Mouse (Mus musculus) embryonic fibroblast, embryonic 13.5 days (primary cell): Measurements from ENCODE around the gene Fbxl18. TPM values are rescaled to one million over a fixed set of nuclear protein-coding genes. Genes with fewer than 3 reads are reported as not detected.
"Not testable (repeated sequence)": the region's sequence is repeated elsewhere in the genome, so short reads cannot be mapped to it uniquely, and the experiment has no call there.

Experiments
- H3K27ac ChIP-seq: 2 replicates; pipeline ENCODE4 v1.5.1; 2012; ENCODE audit warnings: low read length, control low read depth, inconsistent platforms; ENCODE audit not compliant: insufficient read depth
- H3K4me1 ChIP-seq: 2 replicates; pipeline ENCODE4 v1.6.1; 2011; ENCODE audit warnings: low read length; ENCODE audit not compliant: control insufficient read depth, insufficient read depth
- H3K4me3 ChIP-seq: 2 replicates; pipeline ENCODE4 v1.5.1; 2011; ENCODE audit warnings: mild to moderate bottlenecking, control low read depth, low read length; ENCODE audit not compliant: insufficient read depth
- CTCF ChIP-seq: IDR thresholded peaks from 2 replicates; pipeline ENCODE4 v1.5.1; 2011; ENCODE audit warnings: mild to moderate bottlenecking, control low read depth, low read length, moderate library complexity, borderline replicate concordance; ENCODE audit not compliant: insufficient read depth
- POLR2A ChIP-seq: IDR thresholded peaks from 2 replicates; pipeline ENCODE4 v1.6.1; 2011; ENCODE audit warnings: low read depth, mild to moderate bottlenecking, control low read depth, low read length, moderate library complexity
- polyA plus RNA-seq: library from polyadenylated mRNA; stranded (reverse); fragments of >200 nt; gene quantifications from 2 replicates; pipeline ENCODE4 v1.2.4, GENCODE M21; 2011; ENCODE audit warnings: low read depth; ENCODE audit not compliant: missing spikeins, insufficient read length

Gene Fbxl18
- polyA plus RNA-seq, 1 experiment: 8.7 TPM

DNA sequence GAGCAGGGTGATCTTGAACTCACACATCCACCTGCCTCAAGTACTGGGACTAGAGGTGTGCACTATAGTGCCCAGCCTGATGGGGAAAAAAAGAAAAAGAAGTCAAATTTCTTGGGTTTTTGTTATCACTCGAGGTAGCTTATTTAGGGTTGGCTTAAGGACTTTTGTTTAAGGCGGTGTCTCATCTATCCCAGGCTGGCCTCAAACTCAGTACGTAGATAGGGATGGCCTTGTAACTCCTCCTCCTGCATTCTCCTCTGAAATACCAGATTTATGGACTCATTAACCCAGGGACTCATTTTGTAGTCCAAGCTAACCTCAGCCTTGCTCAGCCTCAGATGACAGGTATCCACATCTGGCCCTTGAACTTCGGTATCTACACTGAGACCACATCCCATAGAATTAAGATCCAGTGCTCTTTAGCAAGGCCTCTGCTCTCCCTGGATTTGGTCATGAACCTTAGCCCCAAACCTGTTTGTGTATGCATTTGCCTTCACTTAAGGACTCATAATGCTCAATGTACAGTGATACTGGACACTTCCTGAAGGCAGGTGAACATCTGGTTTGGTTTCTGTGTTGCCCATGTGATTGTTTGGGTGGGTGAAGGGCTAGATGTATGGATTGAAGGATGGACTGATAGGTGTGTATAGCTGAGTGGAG is 6.8 kb upstream of the Fbxl18 start:
- TF ChIP-seq POLR2A (peak; percentile 80), CTCF (no peak)
- Histone ChIP-seq H3K27ac (peak overlapping the region; percentile 2; the same call in 1 of the 2 replicates), H3K4me1 (no peaks in the 10 kb centered on the region), H3K4me3 (peak overlapping the region; percentile 86)

DNA sequence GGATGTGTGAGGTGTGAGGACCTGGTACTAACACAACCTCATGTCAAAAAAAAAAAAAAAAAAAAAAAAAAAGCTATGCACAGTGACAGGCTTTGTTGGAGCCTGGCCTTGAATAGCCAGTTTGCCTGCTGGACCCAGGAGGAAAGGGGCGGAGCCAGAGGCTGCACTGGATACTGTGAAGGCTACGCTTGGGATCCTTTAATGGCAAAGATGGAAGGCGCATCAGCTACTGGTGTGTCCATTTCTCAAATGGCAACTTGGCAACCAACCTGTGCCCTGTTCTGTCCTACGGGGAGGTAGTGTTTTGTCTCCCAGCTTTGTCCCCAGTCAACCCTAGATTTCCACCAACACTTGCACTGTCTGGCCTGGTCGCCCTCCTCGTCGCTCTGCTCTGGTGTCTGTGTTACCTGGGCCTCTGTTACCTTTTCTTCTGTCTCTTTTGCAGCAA is 6.2 kb upstream of the Fbxl18 start:
- TF ChIP-seq POLR2A (peak; percentile 76; the same call in 1 of the 2 replicates), CTCF (no peak)
- Histone ChIP-seq H3K27ac (no peak overlapping the region), H3K4me3 (no peak overlapping the region)

DNA sequence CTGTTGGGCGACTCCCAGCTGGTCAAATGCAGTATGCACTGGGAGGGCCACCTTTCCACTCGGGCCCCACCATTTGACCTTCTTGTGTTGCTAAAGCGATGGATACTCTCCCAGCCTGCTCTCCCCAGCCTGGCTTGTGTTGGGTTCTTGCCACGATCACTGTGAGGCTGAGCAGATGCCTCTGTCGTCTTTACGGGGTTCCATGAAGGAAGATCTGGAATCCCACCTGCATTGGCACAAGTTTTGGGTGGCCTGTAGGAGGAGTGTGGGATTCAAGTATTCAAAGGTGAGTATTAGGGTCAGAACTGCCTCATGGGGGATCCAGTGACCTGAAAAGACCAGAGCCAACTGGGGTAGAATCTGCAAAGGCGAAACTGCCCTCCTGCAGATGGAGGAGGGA is 5.4 kb upstream of the Fbxl18 start:
- Histone ChIP-seq H3K27ac (no peak overlapping the region), H3K4me3 (no peak overlapping the region), H3K4me1 (no peaks in the 10 kb centered on the region)
- no peak for TF ChIP-seq CTCF
- TF ChIP-seq POLR2A: peak; percentile 54; the same call in 1 of the 2 replicates

More for the DNA sequence above, 6.2 kb upstream of the Fbxl18 start:
- no peaks in the 10 kb centered on the region for H3K4me1 ChIP-seq

DNA sequence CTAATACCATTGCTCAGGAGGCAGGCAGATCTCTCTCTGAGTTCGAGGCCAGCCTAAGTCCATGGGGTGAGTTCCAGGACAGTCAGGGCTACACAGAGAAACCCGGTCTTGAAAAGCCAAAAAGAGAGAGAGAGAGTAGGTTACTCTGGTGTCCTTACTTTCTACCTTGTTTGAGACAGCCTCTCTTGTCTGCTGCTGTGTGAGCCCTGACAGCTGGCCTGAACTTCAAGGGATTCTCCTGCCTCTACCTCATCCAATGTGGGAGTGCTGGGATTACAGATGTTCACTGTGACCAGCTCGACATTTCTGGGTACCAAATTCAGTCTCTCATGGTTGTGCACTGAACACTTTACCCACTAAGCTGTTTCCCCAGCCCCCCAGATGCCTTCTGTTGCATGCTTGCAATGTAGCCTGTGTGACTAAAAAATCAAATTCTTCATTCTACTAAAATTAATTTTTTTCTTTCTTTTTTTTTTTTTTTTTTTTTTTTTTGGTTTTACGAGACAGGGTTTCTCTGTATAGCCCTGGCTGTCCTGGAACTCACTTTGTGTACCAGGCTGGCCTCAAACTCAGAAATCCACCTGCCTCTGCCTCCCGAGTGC is 4.8 kb upstream of the Fbxl18 start:
- Histone ChIP-seq H3K27ac (no peak overlapping the region), H3K4me1 (no peaks in the 10 kb centered on the region), H3K4me3 (no peak overlapping the region)
- no peak for TF ChIP-seq CTCF
- TF ChIP-seq POLR2A: no peak

DNA sequence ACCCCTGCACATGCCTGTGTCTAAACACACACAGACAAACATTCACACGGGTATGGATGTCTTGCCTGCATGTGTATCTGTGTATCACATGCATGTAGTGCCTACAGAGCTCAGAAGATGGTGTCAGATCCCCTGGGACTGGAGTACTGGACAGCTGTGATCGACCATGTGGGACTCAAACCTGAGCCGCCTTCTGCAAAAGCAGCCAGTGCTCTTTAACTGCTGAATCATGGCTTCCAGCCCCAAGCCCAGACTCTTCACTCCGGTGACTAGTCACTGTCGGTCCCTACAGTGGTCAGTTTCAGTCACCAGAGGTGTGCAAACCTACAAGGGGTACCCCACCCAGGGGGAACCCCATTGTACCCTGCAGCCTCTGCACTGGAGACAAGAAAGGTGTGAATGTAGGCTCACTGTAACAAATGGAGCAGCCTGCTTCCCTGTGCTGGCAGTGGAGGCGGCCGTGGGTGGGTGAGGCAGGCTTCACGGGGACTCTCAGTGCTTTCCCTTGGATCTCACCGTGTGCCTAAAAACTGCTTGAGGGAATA is 3.9 kb upstream of the Fbxl18 start:
- TF ChIP-seq CTCF (no peak), POLR2A (peak; percentile 43)

DNA sequence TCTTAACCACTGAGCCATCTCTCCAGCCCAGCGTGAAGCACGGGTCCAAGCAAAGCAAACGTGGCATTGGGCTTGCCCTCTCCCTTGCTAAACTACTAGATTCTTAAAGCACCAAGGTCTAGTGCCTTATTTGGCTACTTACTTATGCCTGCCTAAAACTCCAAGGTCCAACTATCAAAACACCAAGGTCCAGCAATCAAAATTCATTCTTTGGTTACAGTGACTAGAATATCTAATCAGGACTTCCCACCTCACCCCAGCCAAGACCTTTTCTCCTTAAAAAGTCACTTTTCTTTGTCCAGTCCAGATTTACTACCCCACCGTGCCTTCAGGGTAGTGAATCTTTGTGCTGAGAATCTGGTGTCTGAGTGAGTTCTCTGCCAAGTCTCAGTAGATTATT is 3.1 kb upstream of the Fbxl18 start:
- TF ChIP-seq CTCF (no peak), POLR2A (no peak; the same call in 1 of the 2 replicates)

More for the DNA sequence above, 3.9 kb upstream of the Fbxl18 start:
- Histone ChIP-seq H3K4me3 (no peak overlapping the region), H3K4me1 (0 out of 2 replicates have a peak, but pooled peaks cover under 1% of the 10 kb centered on the region), H3K27ac (no peak overlapping the region)

DNA sequence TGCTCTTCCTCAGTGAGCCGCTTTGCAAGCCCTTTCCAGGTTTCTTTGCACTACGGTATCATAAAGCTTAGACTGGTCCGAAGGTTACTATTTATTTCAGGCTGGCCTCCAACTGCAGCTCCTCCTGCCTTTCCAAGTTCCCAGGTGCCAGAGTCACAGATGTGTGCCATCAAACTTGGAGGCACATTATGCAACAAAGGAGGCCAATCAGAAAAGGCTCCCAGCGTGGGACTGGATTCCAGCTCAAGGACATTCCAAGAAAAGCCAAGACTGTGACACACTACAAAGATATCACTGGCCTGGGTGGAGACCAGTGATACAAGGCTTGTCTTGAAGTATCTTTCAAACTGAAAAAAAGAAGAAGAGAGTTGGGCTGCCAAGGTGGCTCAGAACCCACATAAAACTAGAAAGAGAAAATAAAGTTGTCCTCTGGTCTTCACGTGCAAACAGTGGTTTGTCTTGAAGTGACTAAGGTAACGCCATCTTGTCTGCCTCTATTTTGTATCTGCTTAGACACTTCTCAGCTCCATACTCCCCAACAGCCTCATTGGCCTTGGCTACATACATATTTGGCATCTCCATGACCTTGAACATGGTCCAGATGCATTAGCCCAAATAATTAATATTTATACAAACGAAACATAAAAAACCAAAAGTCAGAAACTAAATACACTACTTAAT is 2.5 kb upstream of the Fbxl18 start:
- TF ChIP-seq CTCF (no peak), POLR2A (peak; percentile 12; the same call in 1 of the 2 replicates)
- Histone ChIP-seq H3K4me3 (no peak overlapping the region), H3K4me1 (0 out of 2 replicates have a peak, but pooled peaks cover 3% of the 10 kb centered on the region), H3K27ac (no peak overlapping the region)

More for the DNA sequence above, 3.1 kb upstream of the Fbxl18 start:
- no peak overlapping the region for H3K4me3 ChIP-seq
- no peak overlapping the region for H3K27ac ChIP-seq
- H3K4me1 ChIP-seq: 0 out of 2 replicates have a peak, but pooled peaks cover 3% of the 10 kb centered on the region

DNA sequence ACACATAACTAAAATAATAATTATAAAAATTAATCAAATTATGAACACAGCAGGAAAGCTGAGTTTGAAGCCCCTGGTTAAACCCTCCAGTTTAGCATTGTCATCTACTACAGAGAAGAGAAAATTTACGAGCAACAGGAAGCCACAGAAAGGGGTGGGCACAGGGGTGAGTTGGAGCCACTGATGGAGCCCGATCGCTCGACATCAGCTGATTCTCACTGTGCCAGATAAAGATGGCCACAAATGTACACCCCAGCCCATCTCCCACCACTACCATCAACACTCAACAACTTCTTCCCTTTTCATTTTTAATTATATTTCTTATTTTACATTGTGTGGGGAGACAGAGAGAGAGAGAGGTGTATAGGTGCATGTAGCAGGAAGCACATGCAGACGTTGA is 1.5 kb upstream of the Fbxl18 start:
- H3K4me1 ChIP-seq: 0 out of 2 replicates have a peak, but pooled peaks cover 3% of the 10 kb centered on the region
- no peak overlapping the region for H3K4me3 ChIP-seq
- no peak overlapping the region for H3K27ac ChIP-seq
- TF ChIP-seq POLR2A (no peak), CTCF (no peak)

DNA sequence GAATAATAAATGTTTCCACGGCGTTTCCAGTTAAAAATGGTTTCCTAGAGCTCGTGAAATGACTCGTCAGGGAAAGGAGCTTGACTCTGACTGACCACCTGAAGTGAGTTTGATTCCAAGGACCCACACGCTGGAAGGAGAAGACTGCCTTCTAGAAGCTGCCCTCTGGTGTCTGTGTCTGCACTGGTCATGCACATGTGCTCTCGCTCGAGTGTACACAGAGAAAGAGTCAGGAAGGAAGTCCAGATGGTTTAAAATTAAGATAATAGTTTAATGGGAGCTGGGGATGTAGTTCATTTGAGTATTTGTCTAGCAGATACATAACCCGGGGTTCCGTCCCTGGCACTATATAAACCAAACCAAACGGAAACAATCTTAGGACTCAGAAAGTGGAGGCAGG is 971 bp upstream of the Fbxl18 start:
- TF ChIP-seq CTCF (no peak; the same call in 1 of the 2 replicates), POLR2A (no peak; the same call in 1 of the 2 replicates)
- Histone ChIP-seq H3K27ac (no peak overlapping the region), H3K4me3 (peak overlapping the region; percentile 75; the same call in 1 of the 2 replicates), H3K4me1 (0 out of 2 replicates have a peak, but pooled peaks cover 3% of the 10 kb centered on the region)

DNA sequence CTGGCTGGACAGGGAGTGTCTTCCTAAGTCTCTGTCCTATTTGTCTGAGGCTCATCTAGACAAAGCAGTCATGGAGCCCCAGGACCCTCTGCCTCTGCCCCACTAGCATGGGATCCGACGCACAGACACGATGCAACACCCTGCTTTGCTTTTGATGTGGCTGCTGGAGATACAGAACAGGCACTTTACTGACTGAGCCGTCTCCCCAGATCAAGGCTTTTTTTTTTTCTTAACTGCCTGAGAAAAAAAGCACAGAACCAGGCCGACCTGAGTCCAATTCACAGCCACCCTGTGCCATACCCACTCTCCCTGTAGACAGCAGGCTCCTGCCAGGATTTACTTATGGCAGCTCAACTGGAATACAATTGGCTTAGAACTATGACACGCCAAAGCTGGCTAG is 3.8 kb downstream of the Fbxl18 start:
- Histone ChIP-seq H3K27ac (no peak overlapping the region), H3K4me1 (0 out of 2 replicates have a peak, but pooled peaks cover 3% of the 10 kb centered on the region), H3K4me3 (no peak overlapping the region)
- no peak for TF ChIP-seq CTCF
- no peak for TF ChIP-seq POLR2A

DNA sequence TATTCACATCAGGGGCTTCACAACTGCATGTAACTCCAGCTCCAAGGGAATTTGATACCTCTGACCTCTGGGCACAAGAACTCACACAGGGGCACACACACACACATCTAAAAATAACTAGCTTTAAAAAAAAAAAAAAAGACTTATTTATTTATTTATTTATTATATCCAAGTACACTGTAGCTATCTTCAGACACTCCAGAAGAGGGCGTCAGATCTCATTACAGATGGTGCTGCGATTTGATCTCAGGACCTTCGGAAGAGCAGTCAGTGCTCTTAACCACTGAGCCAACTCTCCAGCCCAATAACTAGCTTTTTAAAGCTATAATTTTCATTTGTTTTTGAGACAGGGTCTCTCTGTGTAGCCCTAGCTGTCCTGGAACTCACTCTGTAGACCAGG is 7.7 kb downstream of the Fbxl18 start:
- not testable (repeated sequence) for H3K4me3 ChIP-seq, H3K4me1 ChIP-seq, H3K27ac ChIP-seq
